9 mouse cellular contexts compared by ENCODE assay signal in genomic region chr13:37045005-37045404, GRCm38 (mm10). TPM values are rescaled to one million over a fixed set of nuclear protein-coding genes. Genes with fewer than 3 reads are reported as not detected.
DNase-seq lines count a peak whose midpoint lies in the region; TF ChIP-seq lines count a peak whose summit lies in the region.
"Had no signal": no experiment of that assay in that cellular context is flagged by ENCODE, and none has a peak within 500 bp of the region (broad histone marks: within the 10 kb centered on the region; RNA-seq: fewer than 3 reads in every experiment).

No protein-coding gene starts in this region.

- no peak for TF ChIP-seq POLR2A in lung, adult 2 months (IDR thresholded peaks at IDR 0.05; ENCODE audit: borderline replicate concordance, extremely low read depth, low read depth, low read length)

- peak; percentile 9 to 19 for DNase-seq in cerebellum, adult 18-20 months
- DNase-seq in cerebellum, adult 8-10 months = no peak
- no peak for DNase-seq in layer of hippocampus, adult 2 months (ENCODE audit: low spot score in 2 of 2)
- DNase-seq in layer of hippocampus, adult 18-20 months (ENCODE audit: low spot score in 2 of 2) = no peak
- peak; percentile 27 for DNase-seq in NIH3T3 (ENCODE audit: low read depth)
- DNase-seq in lung, adult 2 months = peak; percentile 8
- no peak for DNase-seq in MN1 (ENCODE audit: low spot score)
- DNase-seq in right cerebral cortex, postnatal 25 days = no peak

- no peak overlapping the region for H3K4me3 ChIP-seq in layer of hippocampus, adult 2 months
- H3K4me3 ChIP-seq in lung, adult 2 months (replicated peaks; ENCODE audit: extremely low read depth, low read depth, low read length) = no peak overlapping the region
- H3K4me3 ChIP-seq: embryonic facial prominence, embryonic 15.5 days had no signal

- TF ChIP-seq CTCF in layer of hippocampus, adult 2 months (conservative IDR thresholded peaks at IDR 0.05) = peak; percentile 73
- TF ChIP-seq CTCF in lung, adult 2 months (IDR thresholded peaks at IDR 0.05; ENCODE audit: insufficient read depth, low read length) = peak; percentile 62

- H3K27ac ChIP-seq in layer of hippocampus, adult 2 months = no peak overlapping the region
- H3K27ac ChIP-seq: embryonic facial prominence, embryonic 15.5 days had no signal

- no peaks in the 10 kb centered on the region for H3K4me1 ChIP-seq in lung, adult 2 months (ENCODE audit: control insufficient read depth, insufficient read depth, low read length)
- H3K4me1 ChIP-seq: embryonic facial prominence, embryonic 15.5 days had no signal

- 67% methylated on average over 3 of the region's 3 CpGs for WGBS in lung, adult 2 months

RNA-seq across cellular contexts. Expression of gene F13a1, which starts 5.0 kb away (rescaled TPM):
- 1 to 10 TPM; 1.9 to 2.9 TPM for total RNA-seq in layer of hippocampus, adult 2 months (2021)
- 1 to 10 TPM; 1.8 to 3.2 TPM for total RNA-seq in layer of hippocampus, adult 18-20 months (2021)
- 3.8 and 6.4 TPM in 2 replicates for polyA plus RNA-seq in lung, adult 2 months (2012; rRNA removed)

Comparison
In these comparisons a context has a peak if more than half of its experiments do, and no peak if none do; other contexts are left out.
1. DNase-seq: peak in cerebellum, adult 18-20 months (2 of 2), NIH3T3 (single experiment) and lung, adult 2 months (single experiment); none in cerebellum, adult 8-10 months (single experiment), layer of hippocampus, adult 2 months (0 of 2), layer of hippocampus, adult 18-20 months (0 of 2), MN1 (single experiment) and right cerebral cortex, postnatal 25 days (single experiment).